Mouse (Mus musculus) gastrocnemius, adult 2 months (tissue): ENCODE results near the gene Olfr514. TPM values are rescaled to one million over a fixed set of nuclear protein-coding genes. Genes with fewer than 3 reads are reported as not detected.
A peak's percentile ranks its signal among the peaks of the same experiment; 100 is the strongest.
"Not testable (repeated sequence)": the region's sequence is repeated elsewhere in the genome, so short reads cannot be mapped to it uniquely, and the experiment has no call there.

Source experiments
- DNase-seq: peaks from one replicate; pipeline ENCODE4 v3.0.0; 2022
- H3K27ac ChIP-seq: fragments of 200-600 bp; 2 replicates; pipeline ENCODE4 v1.8.1; 2022; ENCODE audit warnings: mild to moderate bottlenecking
- H3K4me3 ChIP-seq: fragments of 200-600 bp; 2 replicates; pipeline ENCODE4 v1.8.1; 2022; ENCODE audit warnings: mild to moderate bottlenecking, moderate library complexity
- CTCF ChIP-seq: fragments of 200-600 bp; IDR thresholded peaks from 2 replicates; pipeline ENCODE4 v1.8.1; 2022; ENCODE audit warnings: antibody characterized with exemption, mild to moderate bottlenecking, moderate library complexity
- intact Hi-C: fragments of 180-260 bp; cut with DNase I; formaldehyde crosslinking; loops from one replicate; pipeline ENCODE4 v1.15.1; 2025
- long read RNA-seq, 2 experiments: library from polyadenylated mRNA; stranded (forward); transcript quantifications; one replicate each; pipeline ENCODE4 v2.0.0; 2021
- total RNA-seq, 2 experiments: library from RNA; stranded (reverse); gene quantifications; 2 replicates each; pipeline ENCODE4 v1.2.3; 2021

Gene Olfr514
- total RNA-seq: not detected
- long read RNA-seq, experiment 1: 0 reads
- long read RNA-seq, experiment 2: 0 reads

GRCm38 (mm10) chr7:108825897-108826296 lies at the start of gene Olfr514:
Gene Olfr514 (minus strand): TSS chr7:108825997.
- no peak for DNase-seq
- intact Hi-C loops: no loop called here
- TF ChIP-seq CTCF: no peak
- H3K4me3 ChIP-seq: no peak within 1 kb of the TSS
- no peak within 1 kb of the TSS for H3K27ac ChIP-seq

GRCm38 (mm10) chr7:108872279-108872678 lies 46.5 kb upstream of the Olfr514 start, which contains the start of gene Olfr517:
Gene Olfr517 (minus strand): TSS chr7:108872379.
- no peak for TF ChIP-seq CTCF
- no peak within 1 kb of the TSS for H3K27ac ChIP-seq
- no peak within 1 kb of the TSS for H3K4me3 ChIP-seq
- intact Hi-C loops: no loop called here
- DNase-seq: no peak

- Histone ChIP-seq H3K27ac (no peak within 1 kb of the TSS), H3K4me3 (no peak within 1 kb of the TSS)
- intact Hi-C loops: no loop called here
- no peak for TF ChIP-seq CTCF
- no peak for DNase-seq
These were observed 24.6 kb upstream of the Olfr514 start, which contains the start of gene Olfr516 for GRCm38 (mm10) chr7:108850429-108850828. Gene Olfr516 (minus strand): TSS chr7:108850529.

GRCm38 (mm10) chr7:108814593-108815215 lies 11.1 kb downstream of the Olfr514 start:
- not testable (repeated sequence) for H3K27ac ChIP-seq, H3K4me3 ChIP-seq, DNase-seq
- intact Hi-C loops: loop anchor here (2.0 to 5.0 kb wide), 2 partner anchors 118 to 214 kb away; partner anchors contain the start of genes Eif3f and Nlrp10
- peak; percentile 72 for TF ChIP-seq CTCF

- Histone ChIP-seq H3K4me3 (no peak overlapping the region), H3K27ac (0 out of 2 replicates have a peak overlapping the region, but pooled peaks have one; percentile 12)
- no peak for DNase-seq
- intact Hi-C loops: no loop called here
- no peak for TF ChIP-seq CTCF
These were observed 28.4 kb downstream of the Olfr514 start for GRCm38 (mm10) chr7:108797205-108797933.

Other genes with a start within 250 kb of the Olfr514 start
- gene Olfr506, start 215.2 kb downstream of the Olfr514 start, total RNA-seq: not detected
- gene Olfr507, start 204.2 kb downstream of the Olfr514 start, total RNA-seq: not detected
- gene Olfr508, start 196.0 kb downstream of the Olfr514 start, total RNA-seq: not detected
- gene Olfr509, start 174.1 kb downstream of the Olfr514 start, total RNA-seq: not detected
- not detected for gene Olfr510, start 159.6 kb downstream of the Olfr514 start, total RNA-seq
- gene Olfr512, start 112.7 kb downstream of the Olfr514 start, total RNA-seq: not detected
- gene Olfr513, start 75.0 kb downstream of the Olfr514 start, total RNA-seq: not detected
- not detected for gene Olfr516, start 24.5 kb upstream of the Olfr514 start, total RNA-seq
- gene Olfr517, start 46.4 kb upstream of the Olfr514 start, total RNA-seq: not detected
- gene Olfr518, start 59.0 kb upstream of the Olfr514 start, total RNA-seq: not detected
- not detected for gene Olfr519, start 68.4 kb upstream of the Olfr514 start, total RNA-seq
- gene Nlrp10, start 104.2 kb upstream of the Olfr514 start, total RNA-seq: 1 to 10 TPM; 2.3 to 2.5 TPM
- 100 to 1,000 TPM; 122 to 125 TPM for gene Eif3f, start 108.4 kb upstream of the Olfr514 start, total RNA-seq
- under 1 TPM; 0.41 to 0.67 TPM for gene Tub, start 124.3 kb upstream of the Olfr514 start, total RNA-seq